Mouse (Mus musculus) testis, postnatal 14 days (tissue): ENCODE measurements at regions not wholly inside any gene's neighbourhood (a gene's known extent, or its start where the extent isn't known, plus 50 kb on each side); places are given as distances from the start of the nearest gene placed in this dataset.
A peak's percentile ranks its signal among the peaks of the same experiment; 100 is the strongest.

Source experiments
- DNase-seq: peaks from one replicate; pipeline ENCODE4 v3.0.0; 2021; ENCODE audit warnings: low spot score

DNA sequence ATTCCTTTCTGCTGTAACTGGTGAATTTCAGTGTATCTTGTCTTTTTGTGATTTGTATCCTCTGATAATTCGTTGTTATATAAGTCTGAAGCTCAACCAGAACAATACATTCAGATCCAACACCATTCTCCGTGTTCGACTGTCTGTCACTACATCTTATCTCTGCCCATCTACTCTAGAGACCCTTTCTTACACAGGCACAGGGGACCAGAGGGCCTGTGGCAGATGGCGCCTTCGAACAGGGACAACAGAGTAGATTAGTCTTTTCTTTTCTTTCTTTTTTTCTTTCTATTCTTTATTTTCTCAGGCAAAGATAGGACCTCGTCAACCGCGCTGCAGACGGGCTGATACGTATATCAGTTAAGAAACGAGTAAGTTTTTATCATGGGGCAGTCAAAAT lies 215.3 kb downstream of the Gm21294 start:
- peak; percentile 2 for DNase-seq
